18 mouse cellular contexts compared by ENCODE assay signal in genomic region chr13:72122230-72122627, GRCm38 (mm10).
DNase-seq lines count a peak whose midpoint lies in the region; ATAC-seq lines count a peak whose summit lies in the region.
"Had no signal": no experiment of that assay in that cellular context is flagged by ENCODE, and none has a peak within 500 bp of the region (broad histone marks: within the 10 kb centered on the region; RNA-seq: fewer than 3 reads in every experiment).

No protein-coding gene starts in this region.

- H3K36me3 ChIP-seq in neural tube, embryonic 13.5 days, result no peaks in the 10 kb centered on the region
- no peaks in the 10 kb centered on the region for H3K36me3 ChIP-seq in neural tube, embryonic 15.5 days
- no peaks in the 10 kb centered on the region for H3K36me3 ChIP-seq in forebrain, embryonic 12.5 days (replicated peaks)
- no peaks in the 10 kb centered on the region for H3K36me3 ChIP-seq in midbrain, embryonic 10.5 days
- H3K36me3 ChIP-seq: embryonic facial prominence, embryonic 15.5 days; heart, embryonic 12.5 days; neural tube, embryonic 12.5 days; stomach, embryonic 15.5 days had no signal

- peaks cover 13% of the 10 kb centered on the region; the same call in 1 of the 2 replicates for H3K4me1 ChIP-seq in neural tube, embryonic 13.5 days (replicated peaks)
- peaks cover 11% of the 10 kb centered on the region; the same call in 1 of the 2 replicates for H3K4me1 ChIP-seq in neural tube, embryonic 15.5 days
- peaks cover 28% of the 10 kb centered on the region for H3K4me1 ChIP-seq in forebrain, embryonic 12.5 days
- peaks cover 65% of the 10 kb centered on the region for H3K4me1 ChIP-seq in midbrain, embryonic 10.5 days
- H3K4me1 ChIP-seq: stomach, embryonic 15.5 days had no signal

- H3K9ac ChIP-seq in neural tube, embryonic 13.5 days, result no peak overlapping the region
- H3K9ac ChIP-seq in neural tube, embryonic 15.5 days (replicated peaks), result no peak overlapping the region
- no peak overlapping the region for H3K9ac ChIP-seq in forebrain, embryonic 12.5 days
- H3K9ac ChIP-seq: embryonic facial prominence, embryonic 15.5 days; heart, embryonic 12.5 days; neural tube, embryonic 12.5 days; stomach, embryonic 15.5 days had no signal

- no peak overlapping the region for H3K4me2 ChIP-seq in neural tube, embryonic 13.5 days
- no peak overlapping the region for H3K4me2 ChIP-seq in neural tube, embryonic 15.5 days
- H3K4me2 ChIP-seq in forebrain, embryonic 12.5 days, result no peak overlapping the region
- H3K4me2 ChIP-seq: embryonic facial prominence, embryonic 15.5 days; heart, embryonic 12.5 days; neural tube, embryonic 12.5 days; stomach, embryonic 15.5 days had no signal

- DNase-seq in midbrain, embryonic 10.5 days (ENCODE audit: low spot score), result peak; percentile 41
- peak; percentile 20 for DNase-seq in retina, postnatal 1 day
- DNase-seq in left cerebral cortex, adult 9 months (ENCODE audit: low spot score in 2 of 2), result no peak
- DNase-seq in adrenal gland, postnatal 4 days (ENCODE audit: low spot score in 2 of 2), result no peak
- DNase-seq: cerebellum, adult 2 months; gastrocnemius, postnatal 14 days; heart, postnatal 36 days; kidney, adult 8-10 months; lung, postnatal 36 days; thymus, postnatal 25 days had no signal

- H3K27me3 ChIP-seq in neural tube, embryonic 13.5 days, result peaks cover 15% of the 10 kb centered on the region; the same call in 1 of the 2 replicates
- peaks cover 11% of the 10 kb centered on the region; the same call in 1 of the 2 replicates for H3K27me3 ChIP-seq in neural tube, embryonic 15.5 days (replicated peaks)
- peaks cover 95% of the 10 kb centered on the region for H3K27me3 ChIP-seq in forebrain, embryonic 12.5 days
- H3K27me3 ChIP-seq in midbrain, embryonic 10.5 days (ENCODE audit: low read depth, poor library complexity, severe bottlenecking), result peaks cover 99% of the 10 kb centered on the region

- WGBS in neural tube, embryonic 13.5 days, result 61% methylated on average over 11 of the region's 11 CpGs
- 48% methylated on average over 11 of the region's 11 CpGs for WGBS in neural tube, embryonic 15.5 days
- WGBS in forebrain, embryonic 12.5 days, result 4% methylated on average over 11 of the region's 11 CpGs
- WGBS in midbrain, embryonic 10.5 days, result 19% methylated on average over 11 of the region's 11 CpGs

- no peak overlapping the region for H3K27ac ChIP-seq in neural tube, embryonic 13.5 days (replicated peaks)
- H3K27ac ChIP-seq in neural tube, embryonic 15.5 days (replicated peaks), result no peak overlapping the region
- H3K27ac ChIP-seq in forebrain, embryonic 12.5 days, result no peak overlapping the region
- peak overlapping the region; percentile 81 for H3K27ac ChIP-seq in midbrain, embryonic 10.5 days (replicated peaks)
- H3K27ac ChIP-seq: embryonic facial prominence, embryonic 15.5 days; neural tube, embryonic 12.5 days; stomach, embryonic 15.5 days had no signal

- no peaks in the 10 kb centered on the region for H3K9me3 ChIP-seq in neural tube, embryonic 13.5 days
- H3K9me3 ChIP-seq in neural tube, embryonic 15.5 days (replicated peaks), result no peaks in the 10 kb centered on the region
- H3K9me3 ChIP-seq in forebrain, embryonic 12.5 days, result no peaks in the 10 kb centered on the region
- no peaks in the 10 kb centered on the region for H3K9me3 ChIP-seq in midbrain, embryonic 10.5 days (replicated peaks)
- H3K9me3 ChIP-seq: embryonic facial prominence, embryonic 15.5 days; heart, embryonic 12.5 days; neural tube, embryonic 12.5 days; stomach, embryonic 15.5 days had no signal

- peak; percentile 40; the same call in 1 of the 2 replicates for ATAC-seq in neural tube, embryonic 13.5 days (ENCODE audit: low read depth)
- ATAC-seq in neural tube, embryonic 15.5 days (ENCODE audit: low FRiP score), result no peak
- peak; percentile 45; the same call in 1 of the 2 replicates for ATAC-seq in forebrain, embryonic 12.5 days (ENCODE audit: low FRiP score)
- ATAC-seq: CD4-positive, CD25-positive, alpha-beta regulatory T cell, adult 4 months had no signal

- H3K4me3 ChIP-seq in neural tube, embryonic 13.5 days, result no peak overlapping the region
- H3K4me3 ChIP-seq in neural tube, embryonic 15.5 days (replicated peaks), result no peak overlapping the region
- no peak overlapping the region for H3K4me3 ChIP-seq in forebrain, embryonic 12.5 days (replicated peaks)
- peak overlapping the region; percentile 39 for H3K4me3 ChIP-seq in midbrain, embryonic 10.5 days
- H3K4me3 ChIP-seq: embryonic facial prominence, embryonic 15.5 days; heart, embryonic 12.5 days; neural tube, embryonic 12.5 days; stomach, embryonic 15.5 days had no signal

Comparison
In these comparisons a context has a peak if more than half of its experiments do, and no peak if none do; other contexts are left out.
1. DNase-seq: peak in midbrain, embryonic 10.5 days (single experiment) and retina, postnatal 1 day (single experiment); none in left cerebral cortex, adult 9 months (0 of 2) and adrenal gland, postnatal 4 days (0 of 2).